ENCODE assay signal across 15 mouse cellular contexts in the genomic region with DNA sequence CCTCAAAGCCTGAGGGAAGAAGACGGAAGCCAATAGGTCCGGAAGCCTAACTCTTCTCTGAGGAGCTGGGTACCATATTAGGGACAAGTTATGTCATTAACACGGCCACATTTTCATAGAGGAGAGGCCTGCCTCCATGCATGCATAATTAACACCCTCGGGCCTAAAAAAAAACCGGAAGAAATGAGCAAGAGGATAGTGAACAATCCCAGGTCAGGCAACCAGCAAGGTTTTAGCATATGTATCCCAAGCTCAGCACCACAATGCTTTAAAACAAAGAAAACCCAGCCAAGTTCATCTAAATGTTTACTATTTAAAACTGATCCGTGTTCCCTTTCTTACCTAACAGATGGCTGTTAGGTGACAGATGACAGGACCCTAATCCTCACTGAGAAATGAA. TPM values are rescaled to one million over a fixed set of nuclear protein-coding genes. Genes with fewer than 3 reads are reported as not detected.
DNase-seq lines count a peak whose midpoint lies in the region; ATAC-seq lines count a peak whose summit lies in the region.
"Had no signal": no experiment of that assay in that cellular context is flagged by ENCODE, and none has a peak within 500 bp of the region (broad histone marks: within the 10 kb centered on the region; RNA-seq: fewer than 3 reads in every experiment).

No protein-coding gene starts in this region.

- H3K27me3 ChIP-seq in lung, embryonic 16.5 days (ENCODE audit: control insufficient read depth, insufficient read depth, low read depth, low read length) = no peaks in the 10 kb centered on the region
- H3K27me3 ChIP-seq in embryonic facial prominence, embryonic 12.5 days = no peaks in the 10 kb centered on the region
- no peaks in the 10 kb centered on the region for H3K27me3 ChIP-seq in forebrain, embryonic 14.5 days (replicated peaks; ENCODE audit: control insufficient read depth, insufficient read depth, low read length)
- H3K27me3 ChIP-seq in midbrain, embryonic 13.5 days = no peaks in the 10 kb centered on the region
- H3K27me3 ChIP-seq: intestine, embryonic 15.5 days; stomach, embryonic 15.5 days had no signal

- no peak overlapping the region; the same call in 1 of the 2 replicates for H3K9ac ChIP-seq in lung, embryonic 16.5 days (ENCODE audit: low read length)
- H3K9ac ChIP-seq in embryonic facial prominence, embryonic 12.5 days = no peak overlapping the region; the same call in 1 of the 2 replicates
- no peak overlapping the region for H3K9ac ChIP-seq in forebrain, embryonic 14.5 days (ENCODE audit: low read length)
- H3K9ac ChIP-seq in midbrain, embryonic 13.5 days (replicated peaks) = no peak overlapping the region
- H3K9ac ChIP-seq: intestine, embryonic 15.5 days; liver, embryonic 14.5 days; stomach, embryonic 15.5 days had no signal

- 57% methylated on average over 6 of the region's 6 CpGs for WGBS in lung, embryonic 16.5 days
- 69% methylated on average over 6 of the region's 6 CpGs for WGBS in embryonic facial prominence, embryonic 12.5 days
- 47% methylated on average over 6 of the region's 6 CpGs for WGBS in forebrain, embryonic 14.5 days
- WGBS in midbrain, embryonic 13.5 days = 42% methylated on average over 6 of the region's 6 CpGs

- H3K4me3 ChIP-seq in lung, embryonic 16.5 days (ENCODE audit: low read length) = peak overlapping the region; percentile 89
- H3K4me3 ChIP-seq in embryonic facial prominence, embryonic 12.5 days = 0 out of 2 replicates have a peak overlapping the region, but pooled peaks have one; percentile 86
- H3K4me3 ChIP-seq in forebrain, embryonic 14.5 days (ENCODE audit: low read depth, low read length) = no peak overlapping the region
- no peak overlapping the region for H3K4me3 ChIP-seq in midbrain, embryonic 13.5 days (replicated peaks)
- H3K4me3 ChIP-seq: intestine, embryonic 15.5 days; left cerebral cortex, adult 2 months; stomach, embryonic 15.5 days had no signal

- H3K9me3 ChIP-seq in lung, embryonic 16.5 days (ENCODE audit: control insufficient read depth, low read length) = no peaks in the 10 kb centered on the region
- 0 out of 2 replicates have a peak, but pooled peaks cover 2% of the 10 kb centered on the region for H3K9me3 ChIP-seq in embryonic facial prominence, embryonic 12.5 days
- H3K9me3 ChIP-seq in forebrain, embryonic 14.5 days (replicated peaks; ENCODE audit: control insufficient read depth, low read length) = no peaks in the 10 kb centered on the region
- no peaks in the 10 kb centered on the region for H3K9me3 ChIP-seq in midbrain, embryonic 13.5 days
- H3K9me3 ChIP-seq: intestine, embryonic 15.5 days; stomach, embryonic 15.5 days had no signal

- DNase-seq in lung, postnatal 10 days = no peak
- no peak for DNase-seq in forebrain, embryonic 14.5 days (ENCODE audit: low spot score)
- no peak for DNase-seq in MN1 (ENCODE audit: low spot score)
- no peak for DNase-seq in left cerebral cortex, postnatal 14 days (ENCODE audit: low spot score in 2 of 2)
- DNase-seq: cerebellum, adult 11 months; gastrocnemius, postnatal 10 days; kidney, postnatal 4 days; right cerebral cortex, postnatal 4 days had no signal

- H3K36me3 ChIP-seq in lung, embryonic 16.5 days (ENCODE audit: control insufficient read depth, insufficient read depth, low read length) = peaks cover 7% of the 10 kb centered on the region; the same call in 1 of the 2 replicates
- peaks cover 19% of the 10 kb centered on the region for H3K36me3 ChIP-seq in embryonic facial prominence, embryonic 12.5 days
- H3K36me3 ChIP-seq in forebrain, embryonic 14.5 days (ENCODE audit: control insufficient read depth, insufficient read depth, low read length) = peaks cover 6% of the 10 kb centered on the region; the same call in 1 of the 2 replicates
- H3K36me3 ChIP-seq in midbrain, embryonic 13.5 days = peaks cover 9% of the 10 kb centered on the region; the same call in 1 of the 2 replicates
- H3K36me3 ChIP-seq: intestine, embryonic 15.5 days; stomach, embryonic 15.5 days had no signal

- peaks cover 11% of the 10 kb centered on the region; the same call in 1 of the 2 replicates for H3K4me1 ChIP-seq in lung, embryonic 16.5 days (replicated peaks; ENCODE audit: control insufficient read depth, insufficient read depth, low read length)
- peaks cover 29% of the 10 kb centered on the region for H3K4me1 ChIP-seq in embryonic facial prominence, embryonic 12.5 days
- H3K4me1 ChIP-seq in forebrain, embryonic 14.5 days (ENCODE audit: control insufficient read depth, insufficient read depth, low read length) = peaks cover 15% of the 10 kb centered on the region
- peaks cover 33% of the 10 kb centered on the region for H3K4me1 ChIP-seq in midbrain, embryonic 13.5 days (replicated peaks)

- intact Hi-C loops in left cerebral cortex, postnatal 14 days (cut with DNase I) = loop anchor here (10.0 kb wide), 1 partner anchor 154 kb away; no protein-coding TSS in a partner anchor

- H3K27ac ChIP-seq in lung, embryonic 16.5 days (ENCODE audit: low read length) = no peak overlapping the region
- H3K27ac ChIP-seq in embryonic facial prominence, embryonic 12.5 days = no peak overlapping the region
- no peak overlapping the region for H3K27ac ChIP-seq in forebrain, embryonic 14.5 days (ENCODE audit: low read depth, low read length)
- H3K27ac ChIP-seq in midbrain, embryonic 13.5 days = no peak overlapping the region
- H3K27ac ChIP-seq: intestine, embryonic 15.5 days; left cerebral cortex, adult 2 months; liver, embryonic 14.5 days; stomach, embryonic 15.5 days had no signal

- peak overlapping the region; percentile 92 for H3K4me2 ChIP-seq in lung, embryonic 16.5 days (ENCODE audit: low read depth, low read length)
- peak overlapping the region; percentile 67 for H3K4me2 ChIP-seq in embryonic facial prominence, embryonic 12.5 days (replicated peaks)
- peak overlapping the region; percentile 97 for H3K4me2 ChIP-seq in forebrain, embryonic 14.5 days (ENCODE audit: low read length)
- peak overlapping the region; percentile 95; the same call in 1 of the 2 replicates for H3K4me2 ChIP-seq in midbrain, embryonic 13.5 days (replicated peaks)
- H3K4me2 ChIP-seq: intestine, embryonic 15.5 days; stomach, embryonic 15.5 days had no signal

- no peak for ATAC-seq in lung, embryonic 16.5 days (ENCODE audit: low read depth)
- ATAC-seq in embryonic facial prominence, embryonic 12.5 days (ENCODE audit: insufficient number of reproducible peaks, insufficient read depth, low FRiP score, low TSS enrichment) = no peak
- no peak for ATAC-seq in forebrain, embryonic 14.5 days
- no peak for ATAC-seq in midbrain, embryonic 13.5 days
- ATAC-seq: intestine, embryonic 15.5 days had no signal

RNA-seq across cellular contexts. Expression of gene Rai14, which starts 3.2 kb away (rescaled TPM):
- 80.9 and 84.2 TPM in 2 replicates for polyA plus RNA-seq in lung, embryonic 16.5 days (2015; fragmentation: Nextera tagmentation; extraction: Ambion mirVana)
- 85.6 and 89.7 TPM in 2 replicates for polyA plus RNA-seq in embryonic facial prominence, embryonic 12.5 days (2016; fragmentation: Nextera tagmentation; extraction: Ambion mirVana)
- polyA plus RNA-seq in forebrain, embryonic 14.5 days (2014; fragmentation: Nextera tagmentation; extraction: Ambion mirVana) = 28.6 and 28.7 TPM in 2 replicates
- polyA plus RNA-seq in midbrain, embryonic 13.5 days (2015; fragmentation: Nextera tagmentation; extraction: Ambion mirVana) = 30.1 and 34.2 TPM in 2 replicates
- total RNA-seq in left cerebral cortex, postnatal 14 days (2021) = 10 to 100 TPM; 10.4 to 11.4 TPM

Comparison
In these comparisons a context has a peak if more than half of its experiments do, and no peak if none do; other contexts are left out.
1. H3K4me3 ChIP-seq: peak in lung, embryonic 16.5 days (single experiment) and embryonic facial prominence, embryonic 12.5 days (single experiment); none in forebrain, embryonic 14.5 days (single experiment) and midbrain, embryonic 13.5 days (single experiment).
2. Peak in every context shown above with its lines, with median percentiles within 50 percentile points of each other: H3K4me2 ChIP-seq.